Mouse (Mus musculus) heart, adult 2 months (tissue): Measurements from ENCODE around the gene Hs6st1.

Experiments
- CTCF ChIP-seq: fragments of 200-600 bp; IDR thresholded peaks from 2 replicates; pipeline ENCODE4 v1.8.1; 2022; ENCODE audit warnings: antibody characterized with exemption, mild to moderate bottlenecking, moderate library complexity
- POLR2A ChIP-seq: fragments of 200-500 bp; IDR thresholded peaks from 2 replicates; pipeline ENCODE4 v1.6.1; 2011; ENCODE audit warnings: mild to moderate bottlenecking, low read depth, low read length, control low read depth; ENCODE audit not compliant: insufficient read depth

- TF ChIP-seq POLR2A (no peak), CTCF (no peak)
Observed at GRCm38 (mm10) chr1:36105917-36106706, 37.9 kb downstream of the Hs6st1 start.
